In the genomic region with DNA sequence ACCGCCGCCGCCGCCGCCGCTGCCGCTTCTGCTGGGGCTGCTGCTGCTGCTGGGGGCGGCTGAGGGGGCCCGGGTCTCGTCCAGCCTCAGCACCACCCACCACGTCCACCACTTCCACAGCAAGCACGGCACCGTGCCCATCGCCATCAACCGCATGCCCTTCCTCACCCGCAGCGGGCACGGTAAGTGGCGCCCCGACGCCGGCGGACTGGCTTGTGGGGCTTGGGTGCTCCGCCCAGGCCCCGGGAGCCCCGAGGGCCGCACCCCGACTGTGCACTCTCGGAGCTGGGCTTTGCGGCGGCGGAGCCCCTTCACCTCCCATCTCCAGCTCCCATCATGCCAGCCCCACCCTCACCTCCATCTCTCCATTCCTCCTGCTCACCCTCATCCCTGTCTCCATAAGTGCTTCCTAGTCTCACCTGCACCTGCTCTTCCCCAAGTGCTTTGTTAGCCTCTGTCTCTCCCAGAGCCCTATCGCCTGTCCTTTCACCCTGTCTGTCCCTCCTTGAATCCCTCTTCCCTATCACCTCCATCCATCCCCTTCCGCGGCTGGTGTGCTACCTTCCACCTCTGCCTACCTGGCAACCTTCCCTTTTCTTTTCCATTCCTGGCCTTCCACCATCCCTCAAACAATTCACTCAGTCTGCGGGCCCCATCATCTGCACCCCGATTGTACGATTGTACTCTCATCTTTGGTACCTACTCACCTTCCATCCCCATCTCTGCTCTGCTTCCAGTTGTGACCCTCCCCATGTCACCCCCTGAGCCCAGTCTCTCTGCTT, we compare ENCODE assay signal across 11 mouse cellular contexts. TPM values are rescaled to one million over a fixed set of nuclear protein-coding genes. Genes with fewer than 3 reads are reported as not detected.
A peak's percentile ranks its signal among the peaks of the same experiment; 100 is the strongest.
DNase-seq lines count a peak whose midpoint lies in the region; ATAC-seq and TF ChIP-seq lines count a peak whose summit lies in the region.
"Had no signal": no experiment of that assay in that cellular context is flagged by ENCODE, and none has a peak within 500 bp of the region (broad histone marks: within the 10 kb centered on the region; RNA-seq: fewer than 3 reads in every experiment).

No protein-coding gene starts in this region.

- no peak for TF ChIP-seq POLR2A in cerebellum, adult 2 months (IDR thresholded peaks at IDR 0.05; ENCODE audit: borderline replicate concordance, insufficient read depth, low read length)
- TF ChIP-seq POLR2A in limb, embryonic 14.5 days (IDR thresholded peaks at IDR 0.05; ENCODE audit: borderline replicate concordance, extremely low read depth, insufficient read depth, insufficient read length), result no peak

- peak overlapping the region; percentile 52; the same call in 1 of the 2 replicates for H3K9ac ChIP-seq in limb, embryonic 14.5 days (ENCODE audit: low read depth, low read length, severe bottlenecking)
- peak overlapping the region; percentile 31; the same call in 1 of the 2 replicates for H3K9ac ChIP-seq in stomach, postnatal 0 days (ENCODE audit: low read length)

- no peak for TF ChIP-seq EP300 in stomach, postnatal 0 days (optimal IDR thresholded peaks at IDR 0.05)

- H3K36me3 ChIP-seq in limb, embryonic 14.5 days (ENCODE audit: control insufficient read depth, insufficient read depth, low read length), result no peaks in the 10 kb centered on the region
- no peaks in the 10 kb centered on the region for H3K36me3 ChIP-seq in stomach, postnatal 0 days (ENCODE audit: control insufficient read depth, insufficient read depth, low read length)

- WGBS in cerebellum, adult 2 months, result 2% methylated on average over 33 of the region's 38 CpGs
- WGBS in limb, embryonic 14.5 days, result 12% methylated on average over 17 of the region's 38 CpGs
- 6% methylated on average over 25 of the region's 38 CpGs for WGBS in stomach, postnatal 0 days

- peak overlapping the region; percentile 88 for H3K4me2 ChIP-seq in limb, embryonic 14.5 days (replicated peaks; ENCODE audit: low read depth, low read length, severe bottlenecking)
- peak overlapping the region; percentile 60 for H3K4me2 ChIP-seq in stomach, postnatal 0 days (replicated peaks; ENCODE audit: low read depth)

- peak overlapping the region; percentile 98 for H3K27ac ChIP-seq in cerebellum, adult 2 months (ENCODE audit: insufficient read depth, low read length)
- H3K27ac ChIP-seq in limb, embryonic 14.5 days (replicated peaks; ENCODE audit: low read depth, low read length), result no peak overlapping the region
- H3K27ac ChIP-seq in stomach, postnatal 0 days (replicated peaks), result no peak overlapping the region

- peak overlapping the region; percentile 98 for H3K4me3 ChIP-seq in cerebellum, adult 2 months (replicated peaks; ENCODE audit: insufficient read depth, low read depth, low read length)
- H3K4me3 ChIP-seq in limb, embryonic 14.5 days (replicated peaks; ENCODE audit: low read length), result peak overlapping the region; percentile 49
- H3K4me3 ChIP-seq in stomach, postnatal 0 days (ENCODE audit: low read depth, low read length), result peak overlapping the region; percentile 39

- H3K27me3 ChIP-seq in cerebellum, adult 2 months (ENCODE audit: control insufficient read depth, insufficient read depth, low read length), result no peaks in the 10 kb centered on the region
- H3K27me3 ChIP-seq in limb, embryonic 14.5 days (ENCODE audit: control insufficient read depth, insufficient read depth, low read length), result peaks cover 78% of the 10 kb centered on the region
- peaks cover 19% of the 10 kb centered on the region; the same call in 1 of the 2 replicates for H3K27me3 ChIP-seq in stomach, postnatal 0 days (ENCODE audit: control insufficient read depth, insufficient read depth, low read length)

- peaks cover 31% of the 10 kb centered on the region for H3K4me1 ChIP-seq in cerebellum, adult 2 months (ENCODE audit: control insufficient read depth, insufficient read depth, low read length)
- H3K4me1 ChIP-seq in limb, embryonic 14.5 days (ENCODE audit: control insufficient read depth, insufficient read depth, low read length), result peaks cover 10% of the 10 kb centered on the region
- peaks cover 4% of the 10 kb centered on the region; the same call in 1 of the 2 replicates for H3K4me1 ChIP-seq in stomach, postnatal 0 days (replicated peaks; ENCODE audit: control insufficient read depth, insufficient read depth)

- peak; percentile 64 to 70 for DNase-seq in cerebellum, adult 2 months
- no peak for DNase-seq in cerebellum, adult 11 months
- peak; percentile 56 for DNase-seq in right cerebral cortex, postnatal 4 days
- DNase-seq in right cerebral cortex, postnatal 36 days (ENCODE audit: low spot score in 2 of 2), result no peak
- no peak for DNase-seq in limb, embryonic 14.5 days (ENCODE audit: low spot score)
- DNase-seq in stomach, postnatal 0 days (ENCODE audit: low spot score), result no peak
- no peak for DNase-seq in embryo, embryonic 11 days
- DNase-seq in layer of hippocampus, adult 9-10 months (ENCODE audit: low spot score), result no peak
- DNase-seq: gastrocnemius, postnatal 36 days; lung, postnatal 36 days; spleen, adult 18-20 months had no signal

- no peaks in the 10 kb centered on the region for H3K9me3 ChIP-seq in limb, embryonic 14.5 days (ENCODE audit: control insufficient read depth, low read length)
- no peaks in the 10 kb centered on the region for H3K9me3 ChIP-seq in stomach, postnatal 0 days (ENCODE audit: control insufficient read depth, low read length)

- TF ChIP-seq CTCF in cerebellum, adult 2 months (IDR thresholded peaks at IDR 0.05; ENCODE audit: borderline replicate concordance, insufficient read depth, low read depth, low read length), result no peak
- no peak for TF ChIP-seq CTCF in stomach, postnatal 0 days (IDR thresholded peaks at IDR 0.05; ENCODE audit: low read depth)

- no peak for ATAC-seq in limb, embryonic 14.5 days (ENCODE audit: low FRiP score, low read depth)
- no peak for ATAC-seq in stomach, postnatal 0 days (ENCODE audit: low FRiP score, low TSS enrichment)

RNA-seq across cellular contexts. Expression of gene Slc22a12, which starts 44.3 kb away (rescaled TPM):
- polyA plus RNA-seq in cerebellum, adult 2 months (2012; rRNA removed), result 0.15 and 0.24 TPM in 2 replicates
- not detected in 2 replicates for polyA plus RNA-seq in limb, embryonic 14.5 days (2012; rRNA removed)
- not detected in 2 replicates for polyA plus RNA-seq in limb, embryonic 14.5 days (2014; fragmentation: Nextera tagmentation; extraction: Ambion mirVana)
- not detected in 2 replicates for polyA plus RNA-seq in stomach, postnatal 0 days (2015; fragmentation: Nextera tagmentation; extraction: Ambion mirVana)

Comparison
In these comparisons a context has a peak if more than half of its experiments do, and no peak if none do; other contexts are left out.
1. DNase-seq: peak in cerebellum, adult 2 months (2 of 2) and right cerebral cortex, postnatal 4 days (single experiment); none in cerebellum, adult 11 months (single experiment), right cerebral cortex, postnatal 36 days (0 of 2), limb, embryonic 14.5 days (single experiment), stomach, postnatal 0 days (single experiment), embryo, embryonic 11 days (single experiment) and layer of hippocampus, adult 9-10 months (single experiment).
2. H3K4me3 ChIP-seq: peak in every context shown above with its lines; median percentile 98 in cerebellum, adult 2 months; 49 in limb, embryonic 14.5 days; 39 in stomach, postnatal 0 days.